Mouse (Mus musculus) liver, embryonic 11.5 days (tissue): ENCODE results near the gene Mapkapk2. TPM values are rescaled to one million over a fixed set of nuclear protein-coding genes. Genes with fewer than 3 reads are reported as not detected.

Experiments used
- polyA plus RNA-seq: library from polyadenylated mRNA; unstranded; fragments of >200 nt; fragmentation: Nextera tagmentation; extraction: Ambion mirVana; gene quantifications from 2 replicates; pipeline ENCODE4 v1.2.1, GENCODE M21; 2014

Mapkapk2 gene
- polyA plus RNA-seq, 1 experiment from 2014 or later = 30.1 TPM

Other genes with a start within 250 kb of the Mapkapk2 start
- gene Fcmr, start 232.2 kb downstream of the Mapkapk2 start, polyA plus RNA-seq = not detected in 2 replicates
- gene Il24, start 210.4 kb downstream of the Mapkapk2 start, polyA plus RNA-seq = not detected in 2 replicates
- not detected in 2 replicates for gene Il20, start 186.4 kb downstream of the Mapkapk2 start, polyA plus RNA-seq
- gene Il19, start 157.7 kb downstream of the Mapkapk2 start, polyA plus RNA-seq = not detected in 2 replicates
- gene Il10, start 78.0 kb downstream of the Mapkapk2 start, polyA plus RNA-seq = not detected in 2 replicates
- gene Dyrk3, start 40.5 kb upstream of the Mapkapk2 start, polyA plus RNA-seq = 11.7 and 16.2 TPM in 2 replicates
- gene Eif2d, start 55.4 kb upstream of the Mapkapk2 start, polyA plus RNA-seq = 61.4 and 62.5 TPM in 2 replicates
- gene Rassf5, start 147.4 kb upstream of the Mapkapk2 start, polyA plus RNA-seq = 3.7 and 4.1 TPM in 2 replicates
- 3.9 and 4.7 TPM in 2 replicates for gene Ikbke, start 181.8 kb upstream of the Mapkapk2 start, polyA plus RNA-seq